Mouse (Mus musculus) E14TG2a.4 (cell line): Measurements from ENCODE around the gene Ttc28.

Experiments
- CTCF ChIP-seq: conservative IDR thresholded peaks from 2 replicates; pipeline ENCODE4 v1.5.1; 2014; ENCODE audit warnings: low read length
- NANOG ChIP-seq: IDR thresholded peaks from 2 replicates; pipeline ENCODE4 v1.6.1; 2014; ENCODE audit warnings: borderline replicate concordance, low read length, mixed read lengths
- POU5F1 ChIP-seq: IDR thresholded peaks from 2 replicates; pipeline ENCODE4 v1.6.1; 2014; ENCODE audit warnings: low read length, borderline replicate concordance

DNA sequence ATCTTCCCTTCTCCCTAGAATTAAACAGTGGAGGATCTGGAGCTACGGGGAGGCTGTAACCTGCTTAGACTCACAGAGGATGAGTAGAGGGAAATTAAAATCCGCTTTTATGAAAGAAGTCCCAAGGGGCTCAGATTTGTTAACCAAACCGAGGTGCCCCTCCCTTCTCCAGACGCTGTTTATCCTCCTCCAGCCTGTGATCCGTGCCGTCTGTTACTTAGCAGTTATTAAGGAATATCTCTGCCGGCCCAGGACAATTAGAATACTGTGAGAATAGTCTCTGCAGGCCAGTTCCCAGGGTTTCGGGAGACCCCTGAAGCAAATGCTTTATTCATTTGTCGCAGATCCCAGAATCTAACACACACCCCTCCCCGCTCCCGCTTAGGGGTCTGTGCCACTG is 283.8 kb downstream of the Ttc28 start:
- no peak for TF ChIP-seq CTCF
- TF ChIP-seq NANOG: no peak
- TF ChIP-seq POU5F1: no peak
